Mouse (Mus musculus): ENCODE results near the gene Cyp8b1.

Cyp8b1 gene

GRCm38 (mm10) chr9:121915056-121915455 is 1.0 kb downstream of the Cyp8b1 start:
- no peak for DNase-seq (ENCODE audit: low read depth)

DNA sequence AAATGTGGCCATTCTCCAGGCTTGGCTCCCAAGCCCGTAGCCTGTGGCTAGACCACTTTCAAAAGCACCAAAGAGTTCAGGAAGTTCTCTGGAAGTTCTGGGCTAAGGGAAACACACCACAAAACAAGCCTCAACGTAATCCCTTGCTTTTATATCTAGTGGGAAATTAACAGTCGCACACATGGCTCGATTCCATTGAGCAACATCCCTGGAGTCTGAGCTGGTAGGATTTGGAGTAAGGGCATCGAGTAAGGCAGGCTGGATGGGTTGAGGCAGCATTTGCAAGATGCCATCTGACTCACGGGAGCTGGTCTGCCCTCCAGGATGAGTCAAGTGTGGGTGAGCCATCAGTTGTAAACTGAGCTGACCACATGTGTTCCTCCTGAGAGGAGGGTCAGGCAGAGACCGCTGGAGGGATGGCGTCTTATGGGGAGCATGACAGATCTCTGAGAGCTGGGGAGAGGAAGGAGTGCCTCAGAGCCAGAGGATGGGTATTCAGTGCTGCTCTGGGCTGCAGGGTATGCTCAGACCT is 1.8 kb downstream of the Cyp8b1 start:
- no peak for DNase-seq (ENCODE audit: low read depth)

DNA sequence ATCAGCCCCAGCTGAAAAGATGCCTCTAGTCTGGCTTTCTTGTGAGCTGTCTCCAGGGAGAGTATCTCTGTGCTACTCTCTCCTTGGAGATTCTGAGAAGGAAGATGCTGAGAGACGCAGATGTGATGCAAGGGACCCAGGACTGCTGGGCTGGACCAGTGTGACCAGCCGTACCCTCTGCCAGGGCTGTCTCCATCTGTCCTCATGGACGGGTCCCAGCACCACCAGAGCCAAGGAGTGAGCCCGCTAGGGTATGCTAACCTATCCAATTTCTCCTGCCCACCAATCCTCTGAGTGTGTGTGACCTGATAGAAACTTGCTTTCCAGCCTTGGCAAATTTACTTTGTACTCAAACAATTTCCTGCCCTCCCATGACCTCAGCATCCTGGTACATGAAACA is 3.3 kb downstream of the Cyp8b1 start:
- DNase-seq (ENCODE audit: low read depth), result no peak

- no peak for DNase-seq (ENCODE audit: low read depth)
Measured at GRCm38 (mm10) chr9:121911196-121911595, 4.9 kb downstream of the Cyp8b1 start.

DNA sequence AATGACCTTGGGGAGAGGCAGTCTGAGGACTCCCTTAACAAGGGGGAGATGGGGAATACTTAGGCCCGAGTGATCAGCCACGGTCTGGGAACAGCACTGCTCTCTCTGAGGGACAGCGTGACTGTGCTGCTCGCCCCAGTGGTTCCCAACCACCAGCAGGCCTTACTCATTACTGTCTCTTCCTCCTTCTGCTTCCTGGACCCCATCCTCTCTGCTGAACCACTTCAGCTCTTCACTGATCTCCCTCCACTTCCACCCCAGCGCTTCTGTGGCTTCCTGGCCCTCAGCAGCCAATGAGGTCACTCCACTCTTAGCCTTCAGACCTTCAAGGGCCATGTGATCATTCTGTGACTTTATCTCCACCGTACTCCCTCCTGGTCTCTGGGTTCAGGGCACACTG is 6.5 kb downstream of the Cyp8b1 start:
- DNase-seq (ENCODE audit: low read depth), result no peak

- no peak for DNase-seq (ENCODE audit: low read depth)
Measured at GRCm38 (mm10) chr9:121908321-121908720, 7.8 kb downstream of the Cyp8b1 start.

GRCm38 (mm10) chr9:121907356-121908070 is 8.6 kb downstream of the Cyp8b1 start:
- DNase-seq (ENCODE audit: low read depth), result no peak

DNA sequence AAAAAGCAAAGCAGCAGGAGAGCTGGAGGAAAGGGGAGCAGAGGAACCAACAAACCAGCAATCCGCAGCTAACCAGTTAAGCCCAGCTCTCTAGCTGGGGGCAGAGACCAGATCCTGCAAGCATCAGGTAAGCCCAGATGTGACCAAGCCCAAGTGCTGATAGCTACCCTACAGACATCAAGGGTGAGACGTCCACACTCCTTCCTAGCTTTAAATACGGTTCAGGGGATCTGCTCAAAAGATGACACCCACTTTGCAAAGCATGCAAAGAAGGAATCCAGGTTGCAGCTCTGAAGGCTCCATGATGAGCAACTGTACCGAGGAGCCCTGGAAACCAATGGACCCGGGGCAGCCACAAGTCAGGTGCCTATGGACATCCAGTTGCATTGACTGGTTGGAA is 9.6 kb downstream of the Cyp8b1 start:
- no peak for DNase-seq (ENCODE audit: low read depth)

- DNase-seq (ENCODE audit: low read depth), result no peak
Measured at GRCm38 (mm10) chr9:121905556-121906185, 10.4 kb downstream of the Cyp8b1 start.

DNA sequence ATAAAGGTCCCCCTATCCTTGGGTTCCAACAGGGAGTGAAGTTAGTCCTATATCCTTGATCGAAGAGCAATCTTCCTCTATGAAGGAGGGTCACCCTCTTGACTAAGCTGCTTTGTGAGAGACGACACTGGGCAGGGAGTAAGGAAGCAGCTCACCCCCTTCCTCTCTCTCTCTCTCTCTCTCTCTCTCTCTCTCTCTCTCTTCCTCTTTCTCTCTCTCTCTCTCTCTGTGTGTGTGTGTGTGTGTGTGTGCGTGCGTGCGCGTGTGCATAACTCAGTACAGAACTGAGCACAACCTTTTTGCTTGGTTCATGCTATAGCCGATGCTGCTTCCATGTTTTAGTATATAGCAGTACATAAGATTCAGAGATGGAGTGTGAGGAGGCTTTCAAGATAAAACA is 11.2 kb downstream of the Cyp8b1 start:
- no peak for DNase-seq (ENCODE audit: low read depth)

DNA sequence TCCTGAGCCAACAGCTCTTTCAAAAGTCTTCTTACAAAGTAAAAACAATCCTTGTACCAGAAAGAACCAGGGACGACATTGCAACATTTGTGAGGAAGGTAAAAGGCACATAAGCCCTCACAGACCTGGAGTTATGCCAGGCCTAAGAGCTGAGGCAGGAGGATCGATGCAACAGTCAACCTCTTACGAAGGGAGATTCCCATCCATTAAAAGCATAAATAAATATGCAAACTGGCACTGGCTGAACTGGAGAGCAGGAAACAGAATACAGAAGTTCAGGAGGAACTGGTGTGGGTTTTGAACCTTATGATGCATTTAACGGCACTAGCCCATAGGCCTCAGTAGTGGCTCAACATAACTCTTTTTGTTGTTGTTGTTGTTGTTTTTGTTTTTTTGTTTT is 11.8 kb downstream of the Cyp8b1 start:
- DNase-seq (ENCODE audit: low read depth), result no peak

GRCm38 (mm10) chr9:121903476-121904305 is 12.4 kb downstream of the Cyp8b1 start:
- no peak for DNase-seq (ENCODE audit: low read depth)

DNA sequence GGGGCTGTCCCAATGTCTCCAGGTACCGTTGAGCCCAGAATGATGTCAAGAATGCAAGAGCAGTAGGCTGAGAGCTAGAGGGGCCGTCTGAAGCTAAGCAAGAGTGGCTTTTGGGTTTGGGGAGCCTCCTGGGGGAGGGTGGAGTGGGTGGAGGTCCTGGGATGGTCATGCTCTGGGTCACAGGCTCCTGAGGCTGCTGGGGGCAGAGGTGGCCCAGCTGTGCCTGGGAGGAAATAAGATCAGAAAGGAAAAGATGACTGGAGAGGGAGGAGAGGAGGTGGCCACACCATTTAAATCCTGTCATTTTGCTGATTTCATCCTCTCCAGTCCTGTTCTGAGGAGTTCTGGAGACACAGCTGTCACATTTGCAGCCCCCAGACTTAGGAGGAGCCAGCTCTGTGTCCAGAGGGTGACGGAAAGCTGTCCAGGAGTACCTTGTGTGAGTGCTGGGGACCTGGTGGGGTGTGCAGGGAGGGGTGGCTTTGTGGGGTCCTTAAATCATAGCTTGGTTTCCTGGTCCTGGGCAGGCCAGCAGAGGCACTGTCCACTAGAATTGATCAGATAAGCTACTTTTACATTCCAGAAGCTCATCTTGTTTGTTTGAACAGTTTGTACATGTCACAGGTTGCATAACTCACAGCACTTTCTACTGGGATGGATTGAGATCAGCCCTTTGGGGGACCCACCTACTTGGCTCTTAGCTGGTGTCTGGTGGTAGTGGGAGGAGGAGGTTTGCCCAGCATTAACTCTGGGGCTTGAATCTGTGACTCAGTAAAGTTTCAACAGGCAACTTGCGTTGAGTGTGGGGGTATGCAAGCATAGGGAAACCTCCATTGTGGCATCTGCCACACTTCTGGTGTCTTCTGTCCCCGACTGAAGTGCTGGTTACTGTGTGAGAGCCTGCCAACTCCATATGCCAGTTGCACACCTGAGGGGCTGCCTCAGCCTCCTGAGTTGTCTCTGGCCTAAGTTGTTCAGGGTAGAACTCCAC is 14.1 kb downstream of the Cyp8b1 start:
- no peak for DNase-seq (ENCODE audit: low read depth)

DNA sequence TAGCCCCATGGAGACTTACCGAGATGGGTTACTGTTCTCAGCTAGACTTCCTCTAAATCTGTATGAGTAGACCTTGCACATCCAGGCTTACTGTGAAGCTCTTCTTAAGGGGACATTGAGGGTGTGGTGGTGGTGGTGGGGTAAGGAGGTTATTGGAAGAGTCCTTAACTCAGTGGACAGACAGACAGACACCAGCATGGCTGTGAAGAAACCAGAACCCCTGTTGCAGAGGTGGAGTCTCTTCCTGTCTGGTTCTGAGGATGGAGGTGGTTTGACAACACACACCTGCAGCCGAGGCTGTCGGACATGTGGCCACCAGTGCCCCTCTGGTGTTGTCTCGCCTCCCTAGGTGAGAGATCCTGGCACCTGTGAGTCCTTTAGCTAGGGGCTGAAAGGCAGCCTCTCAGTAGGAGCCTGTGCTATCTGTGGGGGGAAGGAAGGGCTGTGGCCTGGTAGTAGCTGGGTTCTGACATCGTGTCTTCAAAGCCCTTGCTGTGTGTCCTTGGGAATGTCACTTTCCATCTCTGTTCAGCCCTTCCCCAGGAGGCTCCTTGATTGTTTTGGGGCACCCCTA is 15.7 kb downstream of the Cyp8b1 start:
- no peak for DNase-seq (ENCODE audit: low read depth)

DNA sequence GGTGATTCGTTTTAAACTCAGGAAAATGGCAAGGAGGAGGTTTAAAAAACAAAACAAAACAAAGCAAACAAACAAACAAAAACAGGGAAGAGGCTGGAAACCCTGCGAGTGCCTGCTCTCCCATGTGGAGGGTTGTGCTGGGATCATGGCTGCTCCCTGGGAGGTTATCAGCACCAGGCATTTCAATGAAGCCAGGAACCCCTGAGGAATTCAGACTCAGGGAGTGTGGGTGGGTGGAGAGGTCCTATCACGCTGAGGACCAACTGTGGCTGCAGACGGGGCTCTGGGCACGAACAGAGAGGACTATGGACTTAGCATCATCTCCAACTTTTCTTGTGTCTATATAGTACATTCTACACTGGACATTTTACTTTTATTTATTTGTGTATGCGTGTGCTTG is 16.8 kb downstream of the Cyp8b1 start:
- DNase-seq (ENCODE audit: low read depth), result no peak

- DNase-seq (ENCODE audit: low read depth), result no peak
Measured at GRCm38 (mm10) chr9:121898245-121898644, 17.9 kb downstream of the Cyp8b1 start, which contains the start of gene Ackr2. TSS of gene Ackr2 (plus strand) at chr9:121898355.

- no peak for DNase-seq (ENCODE audit: low read depth)
Measured at GRCm38 (mm10) chr9:121896820-121897219, 19.3 kb downstream of the Cyp8b1 start.

DNA sequence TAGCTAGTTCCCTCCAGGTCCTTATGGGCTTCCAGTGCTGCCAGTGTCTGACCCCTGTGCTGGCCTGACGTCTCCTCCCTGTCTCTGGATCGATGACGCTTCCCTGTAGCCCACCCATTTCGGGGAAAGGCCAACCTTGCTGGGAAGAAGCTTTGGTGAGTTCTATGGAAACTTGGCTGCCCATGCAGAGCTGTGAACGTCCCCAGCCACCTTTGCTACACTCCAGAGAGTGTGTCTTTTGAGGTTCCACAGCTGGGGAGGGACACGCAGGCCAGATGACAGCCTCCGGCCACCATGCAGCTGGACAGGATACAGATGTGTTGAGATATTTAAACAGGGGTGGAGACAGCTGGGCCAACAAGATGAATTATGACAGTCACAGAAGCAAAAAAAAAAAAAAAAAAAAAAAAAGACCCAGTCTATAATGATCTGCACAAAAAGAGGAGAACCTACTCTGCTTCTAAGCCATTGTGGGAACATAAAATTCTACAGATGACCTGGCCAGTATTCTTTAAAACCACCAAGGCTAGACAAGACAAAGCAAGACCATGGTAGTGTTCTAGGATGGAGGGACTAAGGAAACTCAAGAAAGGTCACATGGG is 20.6 kb downstream of the Cyp8b1 start:
- no peak for DNase-seq (ENCODE audit: low read depth)

DNA sequence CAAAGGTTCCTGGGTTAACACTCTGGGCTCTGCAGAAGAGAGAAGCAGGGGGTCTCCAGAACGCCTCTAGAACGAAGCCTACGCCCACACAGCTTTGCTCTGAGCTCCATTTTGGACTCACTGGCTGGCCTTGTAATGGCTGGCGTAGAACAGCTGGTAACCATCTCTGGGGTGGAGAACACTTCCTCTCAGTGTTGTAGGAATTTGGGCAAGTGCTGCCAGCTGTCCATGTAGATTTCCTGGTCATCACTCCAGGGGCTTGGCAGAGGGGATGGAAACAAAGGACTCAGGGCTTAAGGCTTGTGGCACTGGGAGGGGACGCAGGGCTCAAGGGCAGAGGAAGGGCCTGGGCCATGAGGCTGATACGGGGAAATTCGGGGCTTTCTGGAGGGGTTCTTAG is 21.7 kb downstream of the Cyp8b1 start:
- no peak for DNase-seq (ENCODE audit: low read depth)

- DNase-seq (ENCODE audit: low read depth), result no peak
Measured at GRCm38 (mm10) chr9:121892057-121892687, 23.9 kb downstream of the Cyp8b1 start.

Measured in naive thymus-derived CD4-positive, alpha-beta T cell, adult 2 months (primary cell).